Mouse (Mus musculus) G1E (cell line): ENCODE measurements around the gene Cln5.

Source experiments
- CTCF ChIP-seq: IDR thresholded peaks from 2 replicates; pipeline ENCODE4 v1.5.1; 2012; ENCODE audit warnings: low read depth, low read length, inconsistent platforms, mixed read lengths
- GATA1 ChIP-seq: IDR thresholded peaks from 2 replicates; pipeline ENCODE4 v1.6.1; 2012; ENCODE audit warnings: borderline replicate concordance, low read length, inconsistent platforms, mixed read lengths
- POLR2AphosphoS5 ChIP-seq: IDR thresholded peaks from 2 replicates; pipeline ENCODE4 v1.6.1; 2012; ENCODE audit warnings: low read depth, low read length, inconsistent platforms; ENCODE audit not compliant: insufficient replicate concordance
- TAL1 ChIP-seq: conservative IDR thresholded peaks from 2 replicates; pipeline ENCODE4 v1.6.1; 2012; ENCODE audit warnings: low read depth, low read length, inconsistent platforms, mixed read lengths

GRCm38 (mm10) chr14:103075166-103075565 lies 5.2 kb downstream of the Cln5 start:
- TF ChIP-seq CTCF, result no peak
- TF ChIP-seq GATA1, result no peak
- no peak for TF ChIP-seq POLR2AphosphoS5
- TF ChIP-seq TAL1, result no peak
